In genomic region chr4:135238706-135239510, GRCm38 (mm10) we compare ENCODE assay signal across 13 mouse cellular contexts. TPM values are rescaled to one million over a fixed set of nuclear protein-coding genes. Genes with fewer than 3 reads are reported as not detected.
A peak's percentile ranks its signal among the peaks of the same experiment; 100 is the strongest.
DNase-seq lines count a peak whose midpoint lies in the region; ATAC-seq and TF ChIP-seq lines count a peak whose summit lies in the region.
"Had no signal": no experiment of that assay in that cellular context is flagged by ENCODE, and none has a peak within 500 bp of the region (broad histone marks: within the 10 kb centered on the region; RNA-seq: fewer than 3 reads in every experiment).

No protein-coding gene starts in this region.

- peaks cover 4% of the 10 kb centered on the region; the same call in 1 of the 2 replicates for H3K36me3 ChIP-seq in heart, embryonic 15.5 days
- H3K36me3 ChIP-seq in MEL (ENCODE audit: control insufficient read depth in 1 of 2, insufficient read depth in 2 of 2, low read length in 2 of 2) = peaks cover 9 to 48% of the 10 kb centered on the region in 2 experiments
- peaks cover 4% of the 10 kb centered on the region; the same call in 1 of the 2 replicates for H3K36me3 ChIP-seq in liver, adult 2 months (ENCODE audit: control insufficient read depth, insufficient read depth, low read length)
- H3K36me3 ChIP-seq: hindbrain, embryonic 13.5 days had no signal

- H3K79me2 ChIP-seq in MEL (ENCODE audit: control insufficient read depth, insufficient read depth, low read length, poor library complexity) = peaks cover 15% of the 10 kb centered on the region
- H3K79me2 ChIP-seq in liver, adult 2 months (ENCODE audit: control insufficient read depth, insufficient read depth, low read length) = peaks cover 30% of the 10 kb centered on the region; the same call in 1 of the 2 replicates

- intact Hi-C loops in heart, postnatal 14 days (cut with DNase I) = no loop called here
- intact Hi-C loops in left cerebral cortex, adult 2 months (cut with DNase I) = no loop called here

- H3K27me3 ChIP-seq in heart, embryonic 15.5 days = no peaks in the 10 kb centered on the region
- no peaks in the 10 kb centered on the region for H3K27me3 ChIP-seq in MEL (ENCODE audit: control insufficient read depth in 1 of 2, insufficient read depth in 2 of 2, low read length in 2 of 2)
- no peaks in the 10 kb centered on the region for H3K27me3 ChIP-seq in liver, adult 2 months (ENCODE audit: control insufficient read depth, insufficient read depth, low read length)
- H3K27me3 ChIP-seq: embryonic facial prominence, embryonic 15.5 days; hindbrain, embryonic 13.5 days had no signal

- ATAC-seq in heart, embryonic 15.5 days (replicated peaks; ENCODE audit: insufficient number of reproducible peaks, insufficient read depth, low FRiP score, low read depth) = no peak

- H3K9ac ChIP-seq in heart, embryonic 15.5 days = no peak overlapping the region
- H3K9ac ChIP-seq in MEL (ENCODE audit: control insufficient read depth, low read depth, low read length, poor library complexity, severe bottlenecking) = no peak overlapping the region
- peak overlapping the region; percentile 43 for H3K9ac ChIP-seq in liver, adult 2 months (ENCODE audit: low read depth, low read length)
- H3K9ac ChIP-seq: embryonic facial prominence, embryonic 15.5 days; hindbrain, embryonic 13.5 days had no signal

- peak overlapping the region; percentile 41 for H3K4me2 ChIP-seq in heart, embryonic 15.5 days
- H3K4me2 ChIP-seq: embryonic facial prominence, embryonic 15.5 days; hindbrain, embryonic 13.5 days had no signal

- DNase-seq in heart, postnatal 14 days = no peak
- peak; percentile 41 for DNase-seq in 416B (ENCODE audit: low read depth)
- DNase-seq in MEL (ENCODE audit: low read depth, low spot score) = peak; percentile 92
- DNase-seq in liver, adult 2 months (ENCODE audit: extremely low read depth, low read depth, low spot score) = peak; percentile 93
- no peak for DNase-seq in B cell, adult 2 months
- DNase-seq in left cerebral cortex, adult 2 months (ENCODE audit: extremely low spot score in 1 of 2, low spot score in 2 of 2) = no peak
- no peak for DNase-seq in cerebellum, postnatal 14 days
- DNase-seq: cerebellum, adult 9-10 months; thymus, adult 2 months had no signal

- no peaks in the 10 kb centered on the region for H3K9me3 ChIP-seq in heart, embryonic 15.5 days (replicated peaks)
- H3K9me3 ChIP-seq in MEL (replicated peaks; ENCODE audit: insufficient read depth, low read length) = no peaks in the 10 kb centered on the region
- H3K9me3 ChIP-seq: embryonic facial prominence, embryonic 15.5 days; hindbrain, embryonic 13.5 days had no signal

- no peak; a peak in 1 of 4 replicates for TF ChIP-seq POLR2A in MEL (IDR thresholded peaks at IDR 0.05; ENCODE audit: control insufficient read depth in 1 of 2, insufficient read depth in 1 of 2, low read depth in 1 of 2, low read length in 2 of 2, poor library complexity in 1 of 2)
- no peak for TF ChIP-seq POLR2A in liver, adult 2 months (IDR thresholded peaks at IDR 0.05; ENCODE audit: extremely low read depth, insufficient read depth, low read length)

- no peak overlapping the region for H3K4me3 ChIP-seq in heart, embryonic 15.5 days
- no peak overlapping the region for H3K4me3 ChIP-seq in MEL (ENCODE audit: control insufficient read depth in 1 of 2, insufficient read depth in 1 of 2, low read depth in 2 of 2, low read length in 2 of 2)
- H3K4me3 ChIP-seq in liver, adult 2 months (ENCODE audit: insufficient read depth, low read depth, low read length) = no peak overlapping the region
- H3K4me3 ChIP-seq in left cerebral cortex, adult 2 months = no peak overlapping the region
- H3K4me3 ChIP-seq: embryonic facial prominence, embryonic 15.5 days; hindbrain, embryonic 13.5 days had no signal

- peaks cover 80% of the 10 kb centered on the region for H3K4me1 ChIP-seq in heart, embryonic 15.5 days (replicated peaks)
- peaks cover 41 to 45% of the 10 kb centered on the region in 2 experiments for H3K4me1 ChIP-seq in MEL (ENCODE audit: control insufficient read depth in 1 of 2, insufficient read depth in 2 of 2, low read length in 2 of 2)
- peaks cover 42% of the 10 kb centered on the region for H3K4me1 ChIP-seq in liver, adult 2 months (ENCODE audit: control insufficient read depth, insufficient read depth, low read length)

- peak; percentile 86 to 92 for TF ChIP-seq EP300 in MEL (IDR thresholded peaks at IDR 0.05; ENCODE audit: low read depth in 1 of 2, low read length in 2 of 2)

- H3K27ac ChIP-seq in heart, embryonic 15.5 days = peak overlapping the region; percentile 84
- H3K27ac ChIP-seq in MEL (ENCODE audit: control insufficient read depth, low read depth, low read length) = peak overlapping the region; percentile 65
- peak overlapping the region; percentile 74 for H3K27ac ChIP-seq in liver, adult 2 months (replicated peaks; ENCODE audit: insufficient read depth, low read depth, low read length)
- H3K27ac ChIP-seq in left cerebral cortex, adult 2 months = no peak overlapping the region
- H3K27ac ChIP-seq: embryonic facial prominence, embryonic 15.5 days; kidney, postnatal 0 days had no signal

- 40% methylated on average over 13 of the region's 13 CpGs for WGBS in heart, embryonic 15.5 days
- WGBS in liver, adult 2 months = 14% methylated on average over 13 of the region's 13 CpGs

- TF ChIP-seq CTCF in MEL (IDR thresholded peaks at IDR 0.05 in 2 of 3, conservative IDR thresholded peaks at IDR 0.05 in 1 of 3; ENCODE audit: control insufficient read depth in 1 of 3, insufficient read depth in 1 of 3, low read depth in 2 of 3, low read length in 3 of 3, poor library complexity in 1 of 3, severe bottlenecking in 1 of 3) = no peak
- TF ChIP-seq CTCF in liver, adult 2 months (IDR thresholded peaks at IDR 0.05; ENCODE audit: low read depth, low read length) = no peak
- no peak for TF ChIP-seq CTCF in left cerebral cortex, adult 2 months (IDR thresholded peaks at IDR 0.05)

- TF ChIP-seq RAD21 in MEL (IDR thresholded peaks at IDR 0.05; ENCODE audit: low read depth, low read length) = no peak

TF ChIP-seq in MEL, 35 proteins besides CTCF, POLR2A, EP300 and RAD21:
- peak; percentile 59 for TF ChIP-seq MXI1 (IDR thresholded peaks at IDR 0.05; ENCODE audit: low read depth, low read length)
- TF ChIP-seq ELF1 (IDR thresholded peaks at IDR 0.05; ENCODE audit: low read depth, low read length) = 0 out of 2 replicates have a peak, but pooled peaks have one; percentile 11
- TF ChIP-seq GATA1 (IDR thresholded peaks at IDR 0.05; ENCODE audit: low read depth, low read length) = peak; percentile 91
- no peak for TF ChIP-seq CHD1 (IDR thresholded peaks at IDR 0.05; ENCODE audit: low read depth, low read length)
- TF ChIP-seq TCF12 (IDR thresholded peaks at IDR 0.05; ENCODE audit: low read depth, low read length) = peak; percentile 96
- TF ChIP-seq MYC (IDR thresholded peaks at IDR 0.05; ENCODE audit: low read depth, low read length) = no peak
- 0 out of 2 replicates have a peak, but pooled peaks have one; percentile 11 for TF ChIP-seq TBP (IDR thresholded peaks at IDR 0.05; ENCODE audit: low read depth, low read length)
- TF ChIP-seq HCFC1 (IDR thresholded peaks at IDR 0.05; ENCODE audit: low read depth, low read length) = 0 out of 2 replicates have a peak, but pooled peaks have one; percentile 34
- TF ChIP-seq RCOR1 (IDR thresholded peaks at IDR 0.05; ENCODE audit: low read depth, low read length) = peak; percentile 72; the same call in 1 of the 2 replicates
- peak; percentile 94 for TF ChIP-seq MEF2A (IDR thresholded peaks at IDR 0.05; ENCODE audit: extremely low read depth, insufficient replicate concordance, low read depth, low read length, poor library complexity, severe bottlenecking)
- TF ChIP-seq POLR2AphosphoS5 (IDR thresholded peaks at IDR 0.05; ENCODE audit: borderline replicate concordance, low read depth, low read length) = no peak
- TF ChIP-seq MAZ (IDR thresholded peaks at IDR 0.05; ENCODE audit: low read depth, low read length) = peak; percentile 52; the same call in 1 of the 2 replicates
- TF ChIP-seq ETS1 (IDR thresholded peaks at IDR 0.05; ENCODE audit: low read depth, low read length) = peak; percentile 97
- TF ChIP-seq SIN3A (IDR thresholded peaks at IDR 0.05; ENCODE audit: low read length) = peak; percentile 90
- peak; percentile 96 for TF ChIP-seq TAL1 (IDR thresholded peaks at IDR 0.05; ENCODE audit: low read length)
- TF ChIP-seq ZNF384 (IDR thresholded peaks at IDR 0.05; ENCODE audit: low read depth, low read length) = 0 out of 2 replicates have a peak, but pooled peaks have one; percentile 8
- TF ChIP-seq ZKSCAN1 (IDR thresholded peaks at IDR 0.05; ENCODE audit: low read depth, low read length) = no peak
TF ChIP-seq in MEL: peak in this region for 13.

RNA-seq across cellular contexts. Expression of gene Clic4, which starts 33.7 kb away (rescaled TPM):
- polyA plus RNA-seq in heart, embryonic 15.5 days (2015; fragmentation: Nextera tagmentation; extraction: Ambion mirVana) = 252 and 254 TPM in 2 replicates
- 100 to 1,000 TPM; 251 to 264 TPM for total RNA-seq in heart, postnatal 14 days (2021)
- 32.9 and 51.1 TPM in 2 replicates for total RNA-seq in MEL (2012; rRNA removed)
- polyA plus RNA-seq in MEL (2012; ENCODE audit: insufficient read depth in 1 of 2, insufficient read length in 2 of 2, low read depth in 1 of 2, low replicate concordance in 2 of 2, missing spikeins in 1 of 2) = 100 to 1,000 TPM in 1 of 2 experiments, 10 to 100 TPM in 1; 83.8 to 274 TPM
- 23.0 and 27.7 TPM in 2 replicates for total RNA-seq in liver, adult 2 months (2014; rRNA removed)
- polyA plus RNA-seq in liver, adult 2 months (2012; rRNA removed) = 23.4 and 30.8 TPM in 2 replicates
- total RNA-seq in left cerebral cortex, adult 2 months (2021) = 10 to 100 TPM; 29.5 to 34.3 TPM

Comparison
In these comparisons a context has a peak if more than half of its experiments do, and no peak if none do; other contexts are left out.
1. DNase-seq: peak in 416B (single experiment), MEL (single experiment) and liver, adult 2 months (single experiment); none in heart, postnatal 14 days (0 of 2), B cell, adult 2 months (0 of 2), left cerebral cortex, adult 2 months (0 of 2) and cerebellum, postnatal 14 days (0 of 2).